ENCODE assay signal across 28 mouse cellular contexts in the genomic region with DNA sequence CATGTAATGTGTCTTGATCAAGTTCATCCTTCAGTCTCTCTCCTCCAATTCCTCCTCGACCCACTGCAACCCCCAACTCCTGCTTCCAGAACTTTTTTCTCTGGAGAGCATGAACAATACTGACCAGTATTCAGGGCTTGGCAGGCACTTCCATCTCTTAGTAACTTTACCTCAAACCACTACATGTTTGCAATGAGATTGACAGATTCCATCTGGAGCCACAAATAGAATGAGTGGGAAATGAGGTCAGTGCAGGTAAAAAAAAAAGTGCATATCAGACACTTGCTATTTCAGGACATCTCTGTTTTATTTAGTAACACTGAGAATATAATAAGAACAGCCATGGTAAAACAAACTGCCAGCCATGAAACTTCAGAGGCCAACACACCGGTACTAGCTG.
DNase-seq lines count a peak whose midpoint lies in the region; ATAC-seq lines count a peak whose summit lies in the region.
"Had no signal": no experiment of that assay in that cellular context is flagged by ENCODE, and none has a peak within 500 bp of the region (broad histone marks: within the 10 kb centered on the region; RNA-seq: fewer than 3 reads in every experiment).

No protein-coding gene starts in this region.

- no peak for ATAC-seq in heart, embryonic 11.5 days (replicated peaks; ENCODE audit: insufficient number of reproducible peaks, low FRiP score, low TSS enrichment)
- ATAC-seq: forebrain, embryonic 13.5 days; intestine, embryonic 16.5 days had no signal

- no peak overlapping the region for H3K4me3 ChIP-seq in heart, embryonic 11.5 days (ENCODE audit: low read depth, low read length)
- H3K4me3 ChIP-seq: forebrain, embryonic 13.5 days; hindbrain, embryonic 13.5 days; limb, embryonic 10.5 days; limb, embryonic 15.5 days; liver, embryonic 13.5 days had no signal

- DNase-seq in gastrocnemius, adult 18-20 months (ENCODE audit: low spot score), result peak; percentile 26
- DNase-seq in gastrocnemius, postnatal 25 days, result no peak
- peak; percentile 26 for DNase-seq in heart, adult 8-10 months (ENCODE audit: low spot score)
- DNase-seq in fibroblast of lung, adult 2 months (ENCODE audit: low read depth), result peak; percentile 67
- peak; percentile 44 for DNase-seq in skeletal muscle tissue, adult 2 months (ENCODE audit: low read depth, low spot score)
- DNase-seq in left cerebral cortex, adult 18-20 months (ENCODE audit: low spot score in 2 of 2), result no peak
- DNase-seq in lung, adult 18-20 months, result no peak
- DNase-seq: adrenal gland, postnatal 36 days; cerebellum, adult 18-20 months; cerebellum, postnatal 10 days; kidney, adult 8-10 months; kidney, postnatal 4 days; layer of hippocampus, postnatal 36 days; liver, embryonic 13.5 days; lung, adult 2 months; lung, postnatal 10 days; midbrain, embryonic 14.5 days; right cerebral cortex, postnatal 25 days; spleen, adult 18-20 months; thymus, postnatal 25 days had no signal

- no peaks in the 10 kb centered on the region for H3K27me3 ChIP-seq in heart, embryonic 11.5 days (ENCODE audit: control insufficient read depth, insufficient read depth, low read length)
- H3K27me3 ChIP-seq: forebrain, embryonic 13.5 days; hindbrain, embryonic 13.5 days; limb, embryonic 15.5 days; liver, embryonic 13.5 days had no signal

- WGBS in heart, embryonic 11.5 days (ENCODE audit: insufficient replicate concordance), result 74% methylated on average over 2 of the region's 2 CpGs

- H3K9me3 ChIP-seq in heart, embryonic 11.5 days (replicated peaks; ENCODE audit: control insufficient read depth, low read length), result no peaks in the 10 kb centered on the region
- H3K9me3 ChIP-seq: forebrain, embryonic 13.5 days; hindbrain, embryonic 13.5 days; limb, embryonic 10.5 days; limb, embryonic 15.5 days; liver, embryonic 13.5 days had no signal

- no peak overlapping the region for H3K4me2 ChIP-seq in heart, embryonic 11.5 days
- H3K4me2 ChIP-seq: forebrain, embryonic 13.5 days; hindbrain, embryonic 13.5 days; limb, embryonic 15.5 days; liver, embryonic 13.5 days had no signal

- no peaks in the 10 kb centered on the region for H3K36me3 ChIP-seq in heart, embryonic 11.5 days (ENCODE audit: control insufficient read depth, insufficient read depth, low read length)
- H3K36me3 ChIP-seq: hindbrain, embryonic 13.5 days; limb, embryonic 10.5 days; limb, embryonic 15.5 days; liver, embryonic 13.5 days had no signal

- H3K9ac ChIP-seq in heart, embryonic 11.5 days (ENCODE audit: low read depth, low read length), result no peak overlapping the region
- H3K9ac ChIP-seq: forebrain, embryonic 13.5 days; hindbrain, embryonic 13.5 days; limb, embryonic 15.5 days; liver, embryonic 13.5 days had no signal

- H3K4me1 ChIP-seq in heart, embryonic 11.5 days (ENCODE audit: control insufficient read depth, insufficient read depth, low read length), result no peaks in the 10 kb centered on the region
- H3K4me1 ChIP-seq: forebrain, embryonic 13.5 days; hindbrain, embryonic 13.5 days; limb, embryonic 10.5 days; limb, embryonic 15.5 days had no signal

- no peak overlapping the region for H3K27ac ChIP-seq in heart, embryonic 11.5 days (ENCODE audit: low read depth, low read length)
- H3K27ac ChIP-seq: forebrain, embryonic 13.5 days; hindbrain, embryonic 13.5 days; kidney, postnatal 0 days; limb, embryonic 10.5 days; limb, embryonic 15.5 days; liver, embryonic 13.5 days; macrophage had no signal

Comparison
In these comparisons a context has a peak if more than half of its experiments do, and no peak if none do; other contexts are left out.
1. DNase-seq: peak in gastrocnemius, adult 18-20 months (single experiment), heart, adult 8-10 months (single experiment), fibroblast of lung, adult 2 months (single experiment) and skeletal muscle tissue, adult 2 months (single experiment); none in gastrocnemius, postnatal 25 days (single experiment), left cerebral cortex, adult 18-20 months (0 of 2) and lung, adult 18-20 months (0 of 2).